Mouse (Mus musculus): ENCODE measurements at regions not wholly inside any gene's neighbourhood (a gene's known extent, or its start where the extent isn't known, plus 50 kb on each side); places are given as distances from the start of the nearest gene placed in this dataset.
A peak's percentile ranks its signal among the peaks of the same experiment; 100 is the strongest.

DNA sequence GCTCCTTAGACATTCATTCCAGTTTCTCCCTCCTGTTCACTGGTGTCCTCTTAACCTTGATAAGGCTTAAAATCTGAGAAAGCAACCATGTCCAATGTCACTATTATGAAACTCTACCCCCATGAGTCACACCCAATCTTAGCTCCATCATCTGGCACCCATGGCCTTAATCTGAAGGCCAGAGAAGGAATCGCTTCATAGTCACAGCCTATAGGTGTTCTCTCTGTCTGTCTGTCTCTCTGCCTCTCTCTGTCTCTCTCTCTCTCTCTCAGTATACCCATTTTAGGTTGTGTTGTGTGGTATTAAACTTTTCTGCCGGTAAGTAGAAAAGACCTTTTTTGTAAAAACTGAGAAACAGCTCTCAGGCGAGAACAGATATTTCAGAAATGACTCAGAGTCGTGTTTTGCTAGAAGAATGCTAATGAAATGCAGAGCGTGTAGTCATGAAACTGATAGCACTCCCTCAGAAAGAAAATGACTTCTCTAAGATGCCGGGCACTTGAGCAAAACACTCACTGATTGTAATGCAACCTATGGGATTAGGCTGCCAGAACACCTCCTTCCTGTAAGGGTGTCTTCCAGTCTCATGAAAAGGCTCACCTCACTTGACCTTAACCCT, 133.3 kb upstream of the Spdye4c start (continued):
- TF ChIP-seq EP300 (IDR thresholded peaks at IDR 0.05; ENCODE audit: low read length) (peak; percentile 98), TBP (conservative IDR thresholded peaks at IDR 0.05; ENCODE audit: low read depth, low read length) (peak; percentile 80), MEF2A (IDR thresholded peaks at IDR 0.05; ENCODE audit: borderline replicate concordance, low read depth, low read length) (peak; percentile 82), KAT2A (IDR thresholded peaks at IDR 0.05; ENCODE audit: insufficient replicate concordance, low read length) (no peak), E2F4 (IDR thresholded peaks at IDR 0.05; ENCODE audit: insufficient replicate concordance, low read depth, low read length) (no peak), CHD1 (IDR thresholded peaks at IDR 0.05; ENCODE audit: low read depth, low read length) (peak; percentile 66; the same call in 1 of the 2 replicates), ZNF384 (IDR thresholded peaks at IDR 0.05; ENCODE audit: low read depth, low read length) (peak; percentile 74), JUN (IDR thresholded peaks at IDR 0.05; ENCODE audit: insufficient read depth, low read depth, low read length) (peak; percentile 95), ELF1 (IDR thresholded peaks at IDR 0.05; ENCODE audit: low read depth, low read length) (no peak), MXI1 (IDR thresholded peaks at IDR 0.05; ENCODE audit: low read depth, low read length) (no peak), NELFE (IDR thresholded peaks at IDR 0.05; ENCODE audit: low read depth, low read length) (0 out of 2 replicates have a peak, but pooled peaks have one; percentile 20), IRF4 (IDR thresholded peaks at IDR 0.05; ENCODE audit: low read depth, low read length) (peak; percentile 98), USF1 (IDR thresholded peaks at IDR 0.05; ENCODE audit: low read depth, low read length) (no peak), NRF1 (IDR thresholded peaks at IDR 0.05; ENCODE audit: low read depth, low read length) (no peak), MYC (IDR thresholded peaks at IDR 0.05; ENCODE audit: low read depth, low read length) (peak; percentile 67; the same call in 1 of the 2 replicates), USF2 (conservative IDR thresholded peaks at IDR 0.05; ENCODE audit: low read depth, low read length) (no peak), MAX (IDR thresholded peaks at IDR 0.05; ENCODE audit: low read length) (peak; percentile 40; the same call in 1 of the 2 replicates), CTCF (conservative IDR thresholded peaks at IDR 0.05 in 1 of 2, IDR thresholded peaks at IDR 0.05 in 1 of 2; ENCODE audit: low read depth in 2 of 2, low read length in 2 of 2) (no peak), MAZ (IDR thresholded peaks at IDR 0.05; ENCODE audit: low read depth, low read length) (no peak), GABPA (IDR thresholded peaks at IDR 0.05; ENCODE audit: insufficient replicate concordance, low read depth, low read length) (no peak)

DNA sequence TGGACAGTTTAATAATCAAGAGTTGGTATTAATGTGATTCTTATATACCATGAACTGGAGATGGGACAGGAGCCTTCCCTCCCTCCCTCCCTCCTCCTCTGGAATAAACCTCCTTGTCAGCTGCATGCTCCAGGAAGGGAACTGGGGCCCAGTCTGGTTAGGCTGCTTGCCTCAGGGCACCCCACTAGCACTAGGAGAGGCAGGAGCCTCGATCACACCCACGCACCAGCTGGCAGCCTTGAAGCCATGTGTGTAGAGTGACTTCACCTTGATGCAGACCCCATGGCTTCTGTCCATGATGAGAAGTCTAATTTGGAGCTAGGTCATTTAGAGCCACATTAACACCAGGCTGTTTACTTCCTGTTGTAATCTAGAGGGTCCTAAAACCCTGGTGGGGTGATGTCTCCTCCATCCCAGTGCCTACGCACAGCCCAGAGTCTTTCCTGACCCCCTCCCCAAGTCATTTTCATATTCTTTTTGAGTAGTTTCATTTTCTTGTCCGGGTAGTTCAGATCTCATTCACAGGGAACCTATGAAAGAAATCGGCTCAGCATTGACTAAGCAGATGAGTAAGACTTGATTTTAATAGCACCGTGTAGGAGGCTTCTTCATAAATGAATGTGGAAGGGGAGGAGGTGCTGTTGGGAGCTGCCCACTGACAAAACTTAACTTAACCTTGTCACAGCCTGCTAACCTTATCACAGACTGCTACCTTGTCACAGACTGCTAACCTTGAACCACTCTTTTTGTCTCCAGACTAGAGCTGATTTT, 125.6 kb upstream of the Spdye4c start:
- DNase-seq (ENCODE audit: extremely low read depth), result peak; percentile 29
- Histone ChIP-seq H3K27ac (ENCODE audit: insufficient read depth, low read depth) (no peak overlapping the region), H3K79me2 (replicated peaks; ENCODE audit: control insufficient read depth, extremely low read depth, insufficient read depth, poor library complexity, severe bottlenecking) (no peaks in the 10 kb centered on the region), H3K36me3 (replicated peaks in 1 of 2; ENCODE audit: control insufficient read depth in 1 of 2, insufficient read depth in 1 of 2, low read length in 1 of 2) (no peaks in the 10 kb centered on the region), H3K4me1 (ENCODE audit: control insufficient read depth in 1 of 2, insufficient read depth in 2 of 2) (peaks cover 17 to 33% of the 10 kb centered on the region in 2 experiments), H3K4me3 (replicated peaks in 1 of 3; ENCODE audit: low read depth in 2 of 3, low read length in 2 of 3, poor library complexity in 1 of 3) (no peak overlapping the region), H3K9me3 (replicated peaks; ENCODE audit: low read length) (no peaks in the 10 kb centered on the region), H3K27me3 (replicated peaks) (no peaks in the 10 kb centered on the region), H3K9ac (ENCODE audit: insufficient read depth, low read depth) (no peak overlapping the region), H3K4me2 (ENCODE audit: insufficient read depth, low read depth, poor library complexity, severe bottlenecking) (peak overlapping the region; percentile 53; the same call in 1 of the 2 replicates)
- in situ Hi-C loops (cut with MboI; ENCODE audit: low pct_ligation_motif_present, low pct_unique_long_range_greater_than_20kb, low sequenced_read_pairs), result no loop called here
- dilution Hi-C loops (cut with MboI; ENCODE audit: extremely low pct_ligation_motif_present, extremely low pct_unique_long_range_greater_than_20kb, low sequenced_read_pairs), result no loop called here
- TF ChIP-seq ZMIZ1 (IDR thresholded peaks at IDR 0.05; ENCODE audit: low read depth, low read length), result no peak
- 0 out of 2 replicates have a peak, but pooled peaks have one; percentile 40 for TF ChIP-seq MAFK (IDR thresholded peaks at IDR 0.05; ENCODE audit: insufficient replicate concordance, low read length)
- TF ChIP-seq RCOR1 (conservative IDR thresholded peaks at IDR 0.05; ENCODE audit: low read depth, low read length), result no peak
- no peak; the same call in 1 of the 2 replicates for TF ChIP-seq RAD21 (IDR thresholded peaks at IDR 0.05; ENCODE audit: low read depth, low read length)
- TF ChIP-seq MAX (IDR thresholded peaks at IDR 0.05; ENCODE audit: low read length), result 0 out of 2 replicates have a peak, but pooled peaks have one; percentile 16
- TF ChIP-seq GABPA (IDR thresholded peaks at IDR 0.05; ENCODE audit: insufficient replicate concordance, low read depth, low read length), result no peak
- TF ChIP-seq CHD1 (IDR thresholded peaks at IDR 0.05; ENCODE audit: low read depth, low read length), result no peak
- TF ChIP-seq UBTF (IDR thresholded peaks at IDR 0.05; ENCODE audit: low read depth, low read length), result no peak
- TF ChIP-seq SIN3A (IDR thresholded peaks at IDR 0.05; ENCODE audit: low read length), result no peak
- TF ChIP-seq MXI1 (IDR thresholded peaks at IDR 0.05; ENCODE audit: low read depth, low read length), result no peak
- no peak for TF ChIP-seq TCF12 (IDR thresholded peaks at IDR 0.05; ENCODE audit: low read depth, low read length)
- TF ChIP-seq IRF4 (IDR thresholded peaks at IDR 0.05; ENCODE audit: low read depth, low read length), result peak; percentile 52; the same call in 1 of the 2 replicates
- TF ChIP-seq NELFE (IDR thresholded peaks at IDR 0.05; ENCODE audit: low read depth, low read length), result no peak
- no peak for TF ChIP-seq POLR2A (IDR thresholded peaks at IDR 0.05; ENCODE audit: low read depth, low read length)
- no peak for TF ChIP-seq ELF1 (IDR thresholded peaks at IDR 0.05; ENCODE audit: low read depth, low read length)
- no peak for TF ChIP-seq ZC3H11A (IDR thresholded peaks at IDR 0.05; ENCODE audit: low read depth, low read length)
- no peak for TF ChIP-seq POLR2AphosphoS2 (IDR thresholded peaks at IDR 0.05; ENCODE audit: low read depth, low read length)
- 0 out of 2 replicates have a peak, but pooled peaks have one; percentile 26 for TF ChIP-seq MAZ (IDR thresholded peaks at IDR 0.05; ENCODE audit: low read depth, low read length)
- no peak for TF ChIP-seq NRF1 (IDR thresholded peaks at IDR 0.05; ENCODE audit: low read depth, low read length)
- TF ChIP-seq MEF2A (IDR thresholded peaks at IDR 0.05; ENCODE audit: borderline replicate concordance, low read depth, low read length), result peak; percentile 45; the same call in 1 of the 2 replicates
- TF ChIP-seq SMC3 (IDR thresholded peaks at IDR 0.05; ENCODE audit: low read depth, low read length), result no peak
- TF ChIP-seq MYC (IDR thresholded peaks at IDR 0.05; ENCODE audit: low read depth, low read length), result no peak
- 0 out of 2 replicates have a peak, but pooled peaks have one; percentile 13 for TF ChIP-seq JUND (conservative IDR thresholded peaks at IDR 0.05; ENCODE audit: low read depth, low read length)
- no peak for TF ChIP-seq ZNF384 (IDR thresholded peaks at IDR 0.05; ENCODE audit: low read depth, low read length)
- TF ChIP-seq USF2 (conservative IDR thresholded peaks at IDR 0.05; ENCODE audit: low read depth, low read length), result no peak

All from CH12.LX (cell line).